Comparison of ENCODE assay signal across 10 mouse cellular contexts in genomic region chr12:70712322-70713024, GRCm38 (mm10).
A peak's percentile ranks its signal among the peaks of the same experiment; 100 is the strongest.
DNase-seq lines count a peak whose midpoint lies in the region; ATAC-seq and TF ChIP-seq lines count a peak whose summit lies in the region.
"Had no signal": no experiment of that assay in that cellular context is flagged by ENCODE, and none has a peak within 500 bp of the region (broad histone marks: within the 10 kb centered on the region; RNA-seq: fewer than 3 reads in every experiment).

No protein-coding gene starts in this region.

- TF ChIP-seq POLR2A in kidney, adult 2 months (IDR thresholded peaks at IDR 0.05; ENCODE audit: low read depth, low read length), result no peak
- TF ChIP-seq POLR2A in lung, adult 2 months (IDR thresholded peaks at IDR 0.05; ENCODE audit: borderline replicate concordance, extremely low read depth, low read depth, low read length), result no peak
- TF ChIP-seq POLR2A in olfactory bulb, adult 2 months (IDR thresholded peaks at IDR 0.05; ENCODE audit: insufficient read depth, low read depth, low read length), result no peak

- H3K4me2 ChIP-seq in lung, embryonic 16.5 days (ENCODE audit: low read depth, low read length), result no peak overlapping the region
- no peak overlapping the region for H3K4me2 ChIP-seq in hindbrain, embryonic 12.5 days (replicated peaks)
- H3K4me2 ChIP-seq in forebrain, embryonic 13.5 days, result no peak overlapping the region

- no peak for TF ChIP-seq CTCF in kidney, adult 2 months (conservative IDR thresholded peaks at IDR 0.05; ENCODE audit: insufficient read depth, insufficient read length, low read depth, low read length)
- no peak for TF ChIP-seq CTCF in lung, adult 2 months (IDR thresholded peaks at IDR 0.05; ENCODE audit: insufficient read depth, low read length)
- TF ChIP-seq CTCF in olfactory bulb, adult 2 months (IDR thresholded peaks at IDR 0.05; ENCODE audit: insufficient read depth, low read depth, low read length), result no peak

- H3K4me3 ChIP-seq in kidney, adult 2 months (ENCODE audit: insufficient read depth, low read depth, low read length), result no peak overlapping the region
- H3K4me3 ChIP-seq in lung, embryonic 16.5 days (ENCODE audit: low read length), result no peak overlapping the region
- H3K4me3 ChIP-seq in lung, adult 2 months (replicated peaks; ENCODE audit: extremely low read depth, low read depth, low read length), result no peak overlapping the region
- no peak overlapping the region for H3K4me3 ChIP-seq in olfactory bulb, adult 2 months (ENCODE audit: insufficient read depth, low read depth, low read length)
- H3K4me3 ChIP-seq in hindbrain, embryonic 12.5 days, result no peak overlapping the region
- no peak overlapping the region for H3K4me3 ChIP-seq in forebrain, embryonic 13.5 days

- ATAC-seq in lung, embryonic 16.5 days (ENCODE audit: low read depth), result peak; percentile 76
- ATAC-seq in hindbrain, embryonic 12.5 days (ENCODE audit: low FRiP score), result no peak
- ATAC-seq in forebrain, embryonic 13.5 days, result no peak
- ATAC-seq: intestine, postnatal 0 days had no signal

- WGBS in kidney, adult 2 months, result 22% methylated on average over 5 of the region's 5 CpGs
- whole genome bisulfite sequencing in lung, embryonic 16.5 days, result 14% methylated on average over 5 of the region's 5 CpGs
- WGBS in lung, adult 2 months, result 22% methylated on average over 5 of the region's 5 CpGs
- WGBS in olfactory bulb, adult 2 months, result 46% methylated on average over 5 of the region's 5 CpGs
- WGBS in hindbrain, embryonic 12.5 days, result 57% methylated on average over 5 of the region's 5 CpGs
- 66% methylated on average over 5 of the region's 5 CpGs for WGBS in forebrain, embryonic 13.5 days

- H3K27me3 ChIP-seq in kidney, adult 2 months (replicated peaks; ENCODE audit: control insufficient read depth, insufficient read depth, low read length), result no peaks in the 10 kb centered on the region
- no peaks in the 10 kb centered on the region for H3K27me3 ChIP-seq in lung, embryonic 16.5 days (ENCODE audit: control insufficient read depth, insufficient read depth, low read depth, low read length)
- H3K27me3 ChIP-seq in hindbrain, embryonic 12.5 days, result no peaks in the 10 kb centered on the region
- H3K27me3 ChIP-seq in forebrain, embryonic 13.5 days, result no peaks in the 10 kb centered on the region

- peak overlapping the region; percentile 47; the same call in 1 of the 2 replicates for H3K27ac ChIP-seq in kidney, adult 2 months (ENCODE audit: insufficient read depth, low read depth, low read length)
- H3K27ac ChIP-seq in lung, embryonic 16.5 days (ENCODE audit: low read length), result peak overlapping the region; percentile 71
- H3K27ac ChIP-seq in olfactory bulb, adult 2 months (ENCODE audit: insufficient read depth, low read depth, low read length), result 0 out of 2 replicates have a peak overlapping the region, but pooled peaks have one; percentile 2
- no peak overlapping the region for H3K27ac ChIP-seq in hindbrain, embryonic 12.5 days
- no peak overlapping the region for H3K27ac ChIP-seq in forebrain, embryonic 13.5 days
- H3K27ac ChIP-seq: liver, embryonic 14.5 days had no signal

- peak; percentile 18 for DNase-seq in kidney, adult 2 months
- DNase-seq in kidney, adult 11 months, result no peak
- DNase-seq in lung, adult 2 months, result no peak
- peak; percentile 67 for DNase-seq in NIH3T3 (ENCODE audit: low read depth)

- H3K4me1 ChIP-seq in kidney, adult 2 months (ENCODE audit: control insufficient read depth, insufficient read depth, low read length), result no peaks in the 10 kb centered on the region
- H3K4me1 ChIP-seq in lung, embryonic 16.5 days (replicated peaks; ENCODE audit: control insufficient read depth, insufficient read depth, low read length), result peaks cover 22% of the 10 kb centered on the region
- H3K4me1 ChIP-seq in lung, adult 2 months (ENCODE audit: control insufficient read depth, insufficient read depth, low read length), result peaks cover 15% of the 10 kb centered on the region
- H3K4me1 ChIP-seq in olfactory bulb, adult 2 months (ENCODE audit: control insufficient read depth, insufficient read depth, low read length), result peaks cover 12% of the 10 kb centered on the region
- H3K4me1 ChIP-seq in hindbrain, embryonic 12.5 days, result peaks cover 5% of the 10 kb centered on the region; the same call in 1 of the 2 replicates
- no peaks in the 10 kb centered on the region for H3K4me1 ChIP-seq in forebrain, embryonic 13.5 days

- H3K36me3 ChIP-seq in kidney, adult 2 months (ENCODE audit: control insufficient read depth, insufficient read depth, low read length), result no peaks in the 10 kb centered on the region
- no peaks in the 10 kb centered on the region for H3K36me3 ChIP-seq in lung, embryonic 16.5 days (ENCODE audit: control insufficient read depth, insufficient read depth, low read length)
- H3K36me3 ChIP-seq in hindbrain, embryonic 12.5 days, result no peaks in the 10 kb centered on the region
- H3K36me3 ChIP-seq in forebrain, embryonic 13.5 days (ENCODE audit: poor library complexity, severe bottlenecking), result no peaks in the 10 kb centered on the region

- no peak overlapping the region for H3K9ac ChIP-seq in lung, embryonic 16.5 days (ENCODE audit: low read length)
- H3K9ac ChIP-seq in hindbrain, embryonic 12.5 days, result no peak overlapping the region
- H3K9ac ChIP-seq in forebrain, embryonic 13.5 days, result no peak overlapping the region
- H3K9ac ChIP-seq: liver, embryonic 14.5 days had no signal

- H3K9me3 ChIP-seq in lung, embryonic 16.5 days (ENCODE audit: control insufficient read depth, low read length), result no peaks in the 10 kb centered on the region
- H3K9me3 ChIP-seq in hindbrain, embryonic 12.5 days (replicated peaks), result no peaks in the 10 kb centered on the region
- no peaks in the 10 kb centered on the region for H3K9me3 ChIP-seq in forebrain, embryonic 13.5 days (replicated peaks)

Comparison
In these comparisons a context has a peak if more than half of its experiments do, and no peak if none do; other contexts are left out.
1. DNase-seq: peak in kidney, adult 2 months (single experiment) and NIH3T3 (single experiment); none in kidney, adult 11 months (single experiment) and lung, adult 2 months (single experiment).
2. H3K27ac ChIP-seq: peak in kidney, adult 2 months (single experiment), lung, embryonic 16.5 days (single experiment) and olfactory bulb, adult 2 months (single experiment); none in hindbrain, embryonic 12.5 days (single experiment) and forebrain, embryonic 13.5 days (single experiment).